Mouse (Mus musculus) neutrophil, adult 65 days (primary cell): Measurements from ENCODE around the gene Agpat2. TPM values are rescaled to one million over a fixed set of nuclear protein-coding genes. Genes with fewer than 3 reads are reported as not detected.

Experiments
- total RNA-seq: library from RNA; stranded (reverse); gene quantifications from 2 replicates; pipeline ENCODE4 v1.2.4, GENCODE M21; 2023

Agpat2 gene
- total RNA-seq = 109 and 113 TPM in 2 replicates

GRCm38 (mm10) chr2:26603720-26604671 is at the start of gene Agpat2:
TSS of gene Agpat2 (minus strand) at chr2:26604417.

GRCm38 (mm10) chr2:26627921-26628739 is 23.9 kb upstream of the Agpat2 start, which contains the start of gene Fam69b:
TSS of gene Fam69b (plus strand) at chr2:26628457.

GRCm38 (mm10) chr2:26586294-26587043 is 17.7 kb downstream of the Agpat2 start, which contains the start of gene Gm20532:
TSS of gene Gm20532 (plus strand) at chr2:26586639.

GRCm38 (mm10) chr2:26579714-26580113 is 24.5 kb downstream of the Agpat2 start, which contains the start of gene Egfl7:
TSS of gene Egfl7 (plus strand) at chr2:26580014.

Other genes with a start within 250 kb of the Agpat2 start
- 168 and 193 TPM in 2 replicates for gene Card9, start 243.5 kb downstream of the Agpat2 start, total RNA-seq
- 11.2 and 22.6 TPM in 2 replicates for gene Snapc4, start 223.8 kb downstream of the Agpat2 start, total RNA-seq
- gene Entr1, start 215.1 kb downstream of the Agpat2 start, total RNA-seq = 91.6 and 110 TPM in 2 replicates
- gene Pmpca, start 215.1 kb downstream of the Agpat2 start, total RNA-seq = 53.3 and 70.5 TPM in 2 replicates
- 13.9 and 24.1 TPM in 2 replicates for gene Inpp5e, start 195.2 kb downstream of the Agpat2 start, total RNA-seq
- 54.5 and 65.3 TPM in 2 replicates for gene Sec16a, start 159.2 kb downstream of the Agpat2 start, total RNA-seq
- gene Notch1, start 87.8 kb downstream of the Agpat2 start, total RNA-seq = 232 and 234 TPM in 2 replicates
- 2.5 and 8.7 TPM in 2 replicates for gene Egfl7, start 24.4 kb downstream of the Agpat2 start, total RNA-seq
- not detected in 2 replicates for gene Gm20532, start 17.8 kb downstream of the Agpat2 start, total RNA-seq
- gene Fam69b, start 24.0 kb upstream of the Agpat2 start, total RNA-seq = 0.88 and 1.7 TPM in 2 replicates
- gene Lcn4, start 66.9 kb upstream of the Agpat2 start, total RNA-seq = not detected in 2 replicates